Mouse (Mus musculus) embryonic fibroblast, embryonic 13.5 days (primary cell): ENCODE results near the gene Crybb1.

Source experiments
- CTCF ChIP-seq: IDR thresholded peaks from 2 replicates; pipeline ENCODE4 v1.5.1; 2011; ENCODE audit warnings: mild to moderate bottlenecking, control low read depth, low read length, moderate library complexity, borderline replicate concordance; ENCODE audit not compliant: insufficient read depth
- POLR2A ChIP-seq: IDR thresholded peaks from 2 replicates; pipeline ENCODE4 v1.6.1; 2011; ENCODE audit warnings: low read depth, mild to moderate bottlenecking, control low read depth, low read length, moderate library complexity

DNA sequence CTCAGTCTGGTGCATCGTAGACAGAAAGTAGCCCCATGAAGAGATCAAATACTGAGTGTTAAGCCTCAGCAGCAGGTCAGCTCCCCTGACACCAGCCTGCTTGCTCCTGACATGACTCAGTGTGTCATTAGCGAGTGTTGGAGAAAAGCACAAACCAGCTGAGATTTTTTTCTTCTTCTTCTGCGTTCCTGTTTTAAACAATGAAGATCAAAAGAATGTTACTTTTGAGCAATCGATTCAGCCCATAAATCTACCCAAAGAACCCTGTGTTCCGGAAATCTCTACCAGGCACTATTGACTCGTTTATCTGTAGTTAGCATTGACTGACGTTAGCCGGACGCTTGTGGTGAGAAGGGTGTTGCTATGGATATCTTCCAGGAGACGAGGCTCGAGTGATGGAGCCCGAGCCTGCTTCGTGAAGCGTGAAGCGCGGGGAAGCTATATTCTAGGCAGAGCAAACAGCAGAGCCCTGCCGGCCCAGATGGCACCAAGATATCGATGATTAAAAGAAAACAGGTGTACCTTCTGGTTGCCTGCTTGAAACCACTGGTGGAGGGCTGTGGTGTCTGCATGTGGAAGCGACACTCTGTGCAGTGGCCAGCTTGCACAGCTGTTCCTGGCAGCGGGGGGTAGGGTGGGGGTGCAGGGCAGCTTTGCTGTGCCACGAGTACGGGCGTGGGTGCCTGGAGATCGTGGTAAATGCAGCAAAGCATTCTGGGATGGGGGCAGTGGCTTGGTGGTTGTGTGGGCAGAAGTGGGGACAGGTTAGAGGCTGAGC, 15.3 kb downstream of the Crybb1 start:
- TF ChIP-seq CTCF (no peak), POLR2A (no peak)
